ENCODE assay signal across 11 mouse cellular contexts in the genomic region with DNA sequence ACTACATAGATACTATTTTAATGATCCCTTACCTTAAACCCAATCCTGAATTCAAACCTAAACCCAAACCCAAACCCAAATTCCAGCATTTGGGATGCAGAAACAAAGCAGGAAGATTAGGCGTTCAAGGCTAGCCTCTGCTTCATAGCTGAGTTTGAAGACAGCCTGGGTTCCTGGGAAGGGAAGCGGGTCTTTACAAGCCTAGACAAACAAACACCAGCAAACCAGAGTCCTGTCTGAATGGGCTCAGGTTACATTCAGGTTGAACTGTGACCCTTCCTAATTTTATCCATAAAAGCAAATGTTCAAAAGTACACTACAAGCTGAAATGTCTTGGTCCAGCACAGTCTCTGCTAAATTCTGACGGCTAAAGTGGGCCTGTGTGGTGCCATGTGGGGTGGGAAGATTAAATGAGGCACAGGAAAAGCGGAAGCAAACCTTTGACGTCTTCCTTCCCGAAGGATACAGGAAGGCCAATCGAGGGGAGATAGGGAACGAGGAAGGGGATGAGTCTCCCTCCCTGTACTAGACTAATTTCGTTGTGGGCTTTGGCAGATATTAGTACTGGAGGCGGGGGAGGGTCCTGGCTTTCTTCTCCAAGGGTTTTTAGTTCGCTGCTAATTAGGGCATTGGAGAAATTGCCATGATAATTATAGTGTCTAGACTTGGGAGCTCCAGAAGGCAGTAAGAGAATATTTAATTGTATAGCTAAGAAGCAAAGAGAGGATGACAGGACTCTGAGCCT. TPM values are rescaled to one million over a fixed set of nuclear protein-coding genes. Genes with fewer than 3 reads are reported as not detected.
DNase-seq lines count a peak whose midpoint lies in the region; ATAC-seq lines count a peak whose summit lies in the region.
"Had no signal": no experiment of that assay in that cellular context is flagged by ENCODE, and none has a peak within 500 bp of the region (broad histone marks: within the 10 kb centered on the region; RNA-seq: fewer than 3 reads in every experiment).

No protein-coding gene starts in this region.

- no peak for ATAC-seq in heart, embryonic 16.5 days (replicated peaks; ENCODE audit: extremely low read depth, insufficient read depth, low FRiP score)
- no peak for ATAC-seq in megakaryocyte, adult 5-6 weeks (ENCODE audit: poor library complexity, severe bottlenecking)
- peak; percentile 74 for ATAC-seq in forebrain, embryonic 15.5 days (replicated peaks)
- no peak for ATAC-seq in stomach, embryonic 15.5 days (ENCODE audit: insufficient read depth, low FRiP score, low read depth)

- no peak overlapping the region for H3K9ac ChIP-seq in heart, embryonic 16.5 days (ENCODE audit: low read length)
- no peak overlapping the region for H3K9ac ChIP-seq in forebrain, embryonic 15.5 days (replicated peaks)
- no peak overlapping the region for H3K9ac ChIP-seq in stomach, embryonic 15.5 days
- H3K9ac ChIP-seq: liver, embryonic 14.5 days had no signal

- H3K4me2 ChIP-seq in heart, embryonic 16.5 days (ENCODE audit: low read depth, low read length): no peak overlapping the region
- H3K4me2 ChIP-seq in forebrain, embryonic 15.5 days (replicated peaks): no peak overlapping the region
- H3K4me2 ChIP-seq in stomach, embryonic 15.5 days: no peak overlapping the region

- WGBS in heart, embryonic 16.5 days: 60% methylated on average over 11 of the region's 11 CpGs
- WGBS in forebrain, embryonic 15.5 days: 46% methylated on average over 11 of the region's 11 CpGs
- 56% methylated on average over 11 of the region's 11 CpGs for WGBS in stomach, embryonic 15.5 days

- H3K4me3 ChIP-seq in heart, embryonic 16.5 days (ENCODE audit: low read length): no peak overlapping the region
- peak overlapping the region; percentile 29 for H3K4me3 ChIP-seq in megakaryocyte, embryonic 14.5 days (replicated peaks)
- H3K4me3 ChIP-seq in forebrain, embryonic 15.5 days: no peak overlapping the region
- no peak overlapping the region for H3K4me3 ChIP-seq in stomach, embryonic 15.5 days (replicated peaks)

- 0 out of 2 replicates have a peak, but pooled peaks cover 2% of the 10 kb centered on the region for H3K27me3 ChIP-seq in heart, embryonic 16.5 days (ENCODE audit: control insufficient read depth, insufficient read depth, low read length)
- no peaks in the 10 kb centered on the region for H3K27me3 ChIP-seq in megakaryocyte, embryonic 14.5 days (replicated peaks)
- no peaks in the 10 kb centered on the region for H3K27me3 ChIP-seq in forebrain, embryonic 15.5 days
- H3K27me3 ChIP-seq in stomach, embryonic 15.5 days (replicated peaks): no peaks in the 10 kb centered on the region

- H3K9me3 ChIP-seq in heart, embryonic 16.5 days (replicated peaks; ENCODE audit: control insufficient read depth, low read length): no peaks in the 10 kb centered on the region
- no peaks in the 10 kb centered on the region for H3K9me3 ChIP-seq in megakaryocyte, embryonic 14.5 days
- no peaks in the 10 kb centered on the region for H3K9me3 ChIP-seq in forebrain, embryonic 15.5 days
- H3K9me3 ChIP-seq in stomach, embryonic 15.5 days: no peaks in the 10 kb centered on the region

- peak overlapping the region; percentile 63 for H3K27ac ChIP-seq in heart, embryonic 16.5 days (ENCODE audit: low read length)
- peak overlapping the region; percentile 35 for H3K27ac ChIP-seq in forebrain, embryonic 15.5 days (replicated peaks)
- H3K27ac ChIP-seq in stomach, embryonic 15.5 days: peak overlapping the region; percentile 45; the same call in 1 of the 2 replicates
- H3K27ac ChIP-seq: liver, embryonic 14.5 days had no signal

- H3K36me3 ChIP-seq in heart, embryonic 16.5 days (ENCODE audit: control insufficient read depth, insufficient read depth): no peaks in the 10 kb centered on the region
- H3K36me3 ChIP-seq in megakaryocyte, embryonic 14.5 days (replicated peaks; ENCODE audit: low read length): no peaks in the 10 kb centered on the region
- H3K36me3 ChIP-seq in forebrain, embryonic 15.5 days: no peaks in the 10 kb centered on the region
- H3K36me3 ChIP-seq in stomach, embryonic 15.5 days: no peaks in the 10 kb centered on the region

- H3K4me1 ChIP-seq in heart, embryonic 16.5 days (ENCODE audit: control insufficient read depth, insufficient read depth, low read length): peaks cover 5% of the 10 kb centered on the region; the same call in 1 of the 2 replicates
- H3K4me1 ChIP-seq in megakaryocyte, embryonic 14.5 days: peaks cover 63% of the 10 kb centered on the region
- H3K4me1 ChIP-seq in forebrain, embryonic 15.5 days: peaks cover 14% of the 10 kb centered on the region; the same call in 1 of the 2 replicates
- H3K4me1 ChIP-seq in stomach, embryonic 15.5 days: peaks cover 15% of the 10 kb centered on the region

- DNase-seq in heart, postnatal 4 days: no peak
- no peak for DNase-seq in right cerebral cortex, postnatal 10 days (ENCODE audit: low spot score in 2 of 2)
- no peak for DNase-seq in kidney, postnatal 4 days
- DNase-seq: right cerebral cortex, postnatal 4 days; thymus, postnatal 25 days had no signal

RNA-seq across cellular contexts. Expression of a gene that starts 16.5 kb away (rescaled TPM):
- 21.5 and 24.8 TPM in 2 replicates for polyA plus RNA-seq in heart, embryonic 16.5 days (2015; fragmentation: Nextera tagmentation; extraction: Ambion mirVana)
- 10 to 100 TPM; 31.6 to 32.1 TPM for total RNA-seq in heart, postnatal 4 days (2021)
- 1.2 and 7.6 TPM in 2 replicates for polyA plus RNA-seq in megakaryocyte, embryonic 14.5 days (2012; ENCODE audit: insufficient read depth, low replicate concordance)
- 21.2 and 32.9 TPM in 2 replicates for total RNA-seq in megakaryocyte, adult 5-6 weeks (2015)
- total RNA-seq in megakaryocyte, adult 5-6 weeks (2017): 21.3 and 27.6 TPM in 2 replicates
- 55.3 and 57.8 TPM in 2 replicates for polyA plus RNA-seq in forebrain, embryonic 15.5 days (2015; fragmentation: Nextera tagmentation; extraction: Ambion mirVana)
- 38.7 and 39.0 TPM in 2 replicates for polyA plus RNA-seq in stomach, embryonic 15.5 days (2015; fragmentation: Nextera tagmentation; extraction: Ambion mirVana)
